Mouse (Mus musculus) midbrain, postnatal 0 days (tissue): ENCODE measurements at regions not wholly inside any gene's neighbourhood (a gene's known extent, or its start where the extent isn't known, plus 50 kb on each side); places are given as distances from the start of the nearest gene placed in this dataset.

Experiments used
- ATAC-seq: fragments of 200-750 bp; cut with Nextera tagmentation; 2 replicates; pipeline ENCODE4 v1.8.0; 2017; ENCODE audit warnings: moderate number of reproducible peaks, mild to moderate bottlenecking, moderate TSS enrichment, moderate library complexity; ENCODE audit not compliant: low FRiP score
- DNase-seq: peaks from one replicate; pipeline ENCODE4 v3.0.0-alpha.2; 2015; ENCODE audit warnings: low spot score
- H3K27ac ChIP-seq: fragments of 300-500 bp; sonication (generic); 2 replicates; pipeline ENCODE4 v1.5.1; 2014; ENCODE audit warnings: low read depth, mild to moderate bottlenecking, low read length, mixed read lengths
- H3K27me3 ChIP-seq: fragments of 300-500 bp; sonication (generic); 2 replicates; pipeline ENCODE4 v1.6.1; 2014; ENCODE audit warnings: low read length, control low read depth, mixed read lengths; ENCODE audit not compliant: insufficient read depth
- H3K36me3 ChIP-seq: fragments of 300-500 bp; sonication (generic); 2 replicates; pipeline ENCODE4 v1.6.1; 2014; ENCODE audit warnings: low read length, control low read depth, mixed read lengths; ENCODE audit not compliant: insufficient read depth
- H3K4me1 ChIP-seq: fragments of 300-500 bp; sonication (generic); 2 replicates; pipeline ENCODE4 v1.6.1; 2014; ENCODE audit warnings: mild to moderate bottlenecking, control low read depth, antibody characterized with exemption, low read length, mixed read lengths; ENCODE audit not compliant: insufficient read depth
- H3K4me2 ChIP-seq: fragments of 300-500 bp; sonication (generic); 2 replicates; pipeline ENCODE4 v1.6.1; 2014; ENCODE audit warnings: low read depth, mild to moderate bottlenecking, low read length, mixed read lengths; ENCODE audit not compliant: poor library complexity, severe bottlenecking
- H3K4me3 ChIP-seq: fragments of 300-500 bp; sonication (generic); 2 replicates; pipeline ENCODE4 v1.5.1; 2014; ENCODE audit warnings: low read depth, mild to moderate bottlenecking, low read length, moderate library complexity
- H3K9ac ChIP-seq: fragments of 300-500 bp; sonication (generic); replicated peaks from 2 replicates; pipeline ENCODE4 v1.6.1; 2014; ENCODE audit warnings: mild to moderate bottlenecking, low read length, moderate library complexity, mixed read lengths; ENCODE audit not compliant: poor library complexity, severe bottlenecking
- H3K9me3 ChIP-seq: fragments of 300-500 bp; sonication (generic); 2 replicates; pipeline ENCODE4 v1.6.1; 2016; ENCODE audit warnings: low read length, control low read depth
- CTCF ChIP-seq: IDR thresholded peaks from 2 replicates; pipeline ENCODE4 v1.5.1; 2016; ENCODE audit warnings: antibody characterized with exemption, mild to moderate bottlenecking
- WGBS: fragments of 180-500 bp; shearing (Covaris S2); extraction: QIAGEN DNeasy Blood & Tissue Kit; methylation state at CpG from one replicate; pipeline ENCODE4 v1.1.7; 2014; 5-methylcytosine and 5-hydroxymethylcytosine counted together

DNA sequence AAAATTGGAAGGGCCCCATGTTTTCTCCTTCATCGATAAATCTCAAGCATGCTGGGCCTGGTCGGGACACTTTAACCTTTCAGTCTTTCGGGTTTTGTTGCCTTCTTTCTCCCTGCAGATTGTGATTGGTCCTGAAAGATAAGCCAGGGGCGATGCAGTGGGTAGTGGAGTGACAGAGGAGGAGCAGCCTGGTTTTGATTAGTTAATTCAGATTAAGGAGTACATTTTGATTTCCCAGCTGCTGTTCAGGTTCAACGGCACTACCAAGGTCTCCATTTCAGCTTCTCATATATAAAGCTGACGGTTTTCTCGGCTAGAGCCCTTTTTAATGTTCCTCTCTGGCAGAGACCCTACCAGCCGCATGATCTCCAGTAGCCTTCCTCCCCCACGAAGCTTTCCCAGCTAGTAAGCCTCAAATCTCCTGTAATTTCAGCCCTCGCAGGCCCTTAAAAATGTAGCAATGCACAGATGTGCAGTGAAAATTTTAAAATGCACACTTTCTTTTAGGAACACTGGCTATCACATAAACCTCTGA, 493.8 kb upstream of the Pkn2 start:
- WGBS, result 66% methylated on average over 10 of the region's 10 CpGs
- no peak for TF ChIP-seq CTCF
- Histone ChIP-seq H3K4me1 (no peaks in the 10 kb centered on the region), H3K9me3 (no peaks in the 10 kb centered on the region), H3K9ac (no peak overlapping the region), H3K4me2 (no peak overlapping the region), H3K36me3 (no peaks in the 10 kb centered on the region), H3K4me3 (no peak overlapping the region), H3K27me3 (no peaks in the 10 kb centered on the region), H3K27ac (no peak overlapping the region)
- no peak for ATAC-seq
- DNase-seq, result no peak

DNA sequence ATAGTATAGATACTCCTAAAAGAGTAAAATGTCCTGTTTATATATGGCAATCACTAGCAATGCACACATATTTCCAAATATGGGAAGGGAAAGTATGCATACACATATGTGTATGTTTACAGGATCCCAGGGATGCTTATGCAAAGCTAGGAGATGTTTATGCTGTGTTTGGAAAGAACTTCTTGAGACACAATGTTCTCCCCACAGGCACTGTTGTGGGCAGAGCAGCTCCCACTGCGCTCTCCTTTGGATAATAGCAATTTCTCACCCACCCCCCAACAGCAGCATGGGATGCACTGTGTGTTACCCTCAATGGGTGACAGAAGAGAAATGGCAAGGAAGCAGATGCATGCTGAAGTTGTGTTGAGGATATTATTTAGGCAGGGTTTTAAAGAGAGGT, 491.7 kb upstream of the Pkn2 start:
- WGBS, result 93% methylated on average over 1 of the region's 1 CpGs
- no peak for DNase-seq

DNA sequence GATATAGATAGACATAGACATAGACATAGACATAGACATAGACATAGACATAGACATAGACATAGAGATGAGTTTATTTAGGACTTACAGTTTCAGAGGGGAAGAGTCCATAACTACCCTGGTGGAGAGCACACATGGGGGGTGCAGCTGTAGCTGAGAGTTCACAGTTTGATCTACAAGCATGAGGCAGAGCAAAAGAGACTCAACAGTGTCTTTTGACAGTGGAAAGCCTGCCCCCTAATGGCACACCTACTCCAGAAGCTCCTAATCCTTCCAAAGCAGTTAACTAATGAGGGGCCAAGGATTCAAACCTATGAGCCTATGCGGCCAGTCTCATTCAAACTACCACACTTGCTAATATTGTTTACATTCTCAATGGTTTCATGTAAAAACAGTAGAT, 487.2 kb upstream of the Pkn2 start:
- no peaks in the 10 kb centered on the region for H3K9me3 ChIP-seq
- WGBS, result 90% methylated on average over 1 of the region's 1 CpGs
- H3K9ac ChIP-seq, result no peak overlapping the region
- no peaks in the 10 kb centered on the region for H3K4me1 ChIP-seq
- no peaks in the 10 kb centered on the region for H3K27me3 ChIP-seq
- H3K4me2 ChIP-seq, result no peak overlapping the region
- no peak overlapping the region for H3K27ac ChIP-seq
- DNase-seq, result no peak
- no peak for ATAC-seq
- TF ChIP-seq CTCF, result no peak
- H3K4me3 ChIP-seq, result no peak overlapping the region
- no peaks in the 10 kb centered on the region for H3K36me3 ChIP-seq

More for the DNA sequence above, 491.7 kb upstream of the Pkn2 start:
- Histone ChIP-seq H3K9ac (no peak overlapping the region), H3K27ac (no peak overlapping the region), H3K27me3 (no peaks in the 10 kb centered on the region), H3K36me3 (no peaks in the 10 kb centered on the region), H3K4me1 (no peaks in the 10 kb centered on the region), H3K4me3 (no peak overlapping the region), H3K4me2 (no peak overlapping the region), H3K9me3 (no peaks in the 10 kb centered on the region)
- no peak for TF ChIP-seq CTCF
- ATAC-seq, result no peak

DNA sequence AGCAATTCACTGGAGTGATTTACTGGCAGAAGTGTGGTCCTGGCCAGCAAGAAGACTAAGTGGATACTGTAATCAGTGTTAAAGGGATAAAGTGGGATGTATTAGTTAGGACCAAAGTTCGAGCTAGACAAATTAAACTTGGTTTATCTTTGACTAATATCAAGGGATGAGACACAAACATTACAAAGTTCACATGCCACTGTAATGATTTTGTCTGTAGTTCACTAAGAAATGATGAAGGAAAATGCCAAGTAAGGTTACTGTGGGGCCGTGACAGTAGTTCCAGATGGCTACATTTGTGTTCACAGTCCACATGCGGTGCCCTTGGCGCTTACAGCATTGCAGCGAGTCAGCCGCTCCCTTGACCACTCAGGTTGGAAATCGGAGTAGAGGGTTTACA, 458.2 kb upstream of the Pkn2 start:
- ATAC-seq (no peak), DNase-seq (no peak)
- no peaks in the 10 kb centered on the region for H3K27me3 ChIP-seq
- no peaks in the 10 kb centered on the region for H3K9me3 ChIP-seq
- no peaks in the 10 kb centered on the region for H3K4me1 ChIP-seq
- no peak overlapping the region for H3K4me3 ChIP-seq
- H3K27ac ChIP-seq, result no peak overlapping the region
- no peak overlapping the region for H3K4me2 ChIP-seq
- 90% methylated on average over 7 of the region's 7 CpGs for WGBS
- TF ChIP-seq CTCF, result no peak
- H3K9ac ChIP-seq, result no peak overlapping the region
- no peaks in the 10 kb centered on the region for H3K36me3 ChIP-seq

DNA sequence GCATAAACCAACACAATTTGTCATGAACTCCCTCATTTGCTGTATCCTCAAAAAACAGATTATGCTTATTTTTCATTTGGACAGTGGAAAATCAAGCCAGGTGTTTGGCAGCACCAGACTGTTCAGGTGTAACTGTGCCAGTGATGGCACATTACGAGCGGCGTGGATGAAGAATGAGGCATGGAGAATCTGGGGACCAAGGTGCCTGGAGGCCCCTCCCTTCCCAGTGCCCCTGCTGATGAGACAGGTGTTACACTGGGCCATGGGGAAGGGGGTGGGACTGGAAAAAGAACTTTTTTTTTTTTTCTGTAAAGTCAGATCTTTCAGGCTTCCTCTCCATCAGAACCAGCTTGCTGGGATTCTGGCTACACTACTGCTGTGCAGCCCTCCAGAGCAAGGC, 451.5 kb upstream of the Pkn2 start:
- no peak for TF ChIP-seq CTCF
- Histone ChIP-seq H3K9me3 (no peaks in the 10 kb centered on the region), H3K4me3 (no peak overlapping the region), H3K27ac (no peak overlapping the region), H3K36me3 (no peaks in the 10 kb centered on the region), H3K27me3 (no peaks in the 10 kb centered on the region), H3K4me1 (no peaks in the 10 kb centered on the region), H3K4me2 (no peak overlapping the region), H3K9ac (no peak overlapping the region)
- ATAC-seq, result no peak
- WGBS, result 93% methylated on average over 3 of the region's 3 CpGs
- DNase-seq, result no peak

DNA sequence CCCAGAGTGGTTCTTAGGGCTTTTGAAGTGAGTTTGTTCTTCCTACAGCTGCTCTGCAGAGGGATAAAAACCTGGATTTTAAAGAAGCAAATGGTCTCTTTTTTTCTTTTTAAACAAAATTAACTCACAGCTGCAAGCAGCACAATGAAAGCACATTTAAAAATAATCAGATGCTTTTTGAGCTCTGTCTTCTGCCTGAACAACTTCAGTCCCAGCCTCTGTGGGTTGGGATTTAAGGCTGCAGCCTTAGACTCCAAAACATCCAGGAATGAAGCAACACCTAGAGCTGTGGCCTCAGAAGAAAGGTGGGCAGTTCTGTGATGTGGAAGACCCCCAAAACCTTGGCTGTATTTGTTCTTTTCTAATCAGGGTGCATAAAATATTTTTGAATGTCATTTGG, 446.7 kb upstream of the Pkn2 start:
- Histone ChIP-seq H3K36me3 (no peaks in the 10 kb centered on the region), H3K27ac (no peak overlapping the region), H3K4me3 (no peak overlapping the region), H3K4me2 (no peak overlapping the region), H3K9ac (no peak overlapping the region), H3K4me1 (no peaks in the 10 kb centered on the region), H3K27me3 (no peaks in the 10 kb centered on the region), H3K9me3 (no peaks in the 10 kb centered on the region)
- no peak for TF ChIP-seq CTCF
- no peak for DNase-seq
- no peak for ATAC-seq
